Mouse (Mus musculus): Measurements from ENCODE around the gene Lrcol1. TPM values are rescaled to one million over a fixed set of nuclear protein-coding genes. Genes with fewer than 3 reads are reported as not detected.

Lrcol1 gene
- polyA plus RNA-seq, 1 experiment = not detected

DNA sequence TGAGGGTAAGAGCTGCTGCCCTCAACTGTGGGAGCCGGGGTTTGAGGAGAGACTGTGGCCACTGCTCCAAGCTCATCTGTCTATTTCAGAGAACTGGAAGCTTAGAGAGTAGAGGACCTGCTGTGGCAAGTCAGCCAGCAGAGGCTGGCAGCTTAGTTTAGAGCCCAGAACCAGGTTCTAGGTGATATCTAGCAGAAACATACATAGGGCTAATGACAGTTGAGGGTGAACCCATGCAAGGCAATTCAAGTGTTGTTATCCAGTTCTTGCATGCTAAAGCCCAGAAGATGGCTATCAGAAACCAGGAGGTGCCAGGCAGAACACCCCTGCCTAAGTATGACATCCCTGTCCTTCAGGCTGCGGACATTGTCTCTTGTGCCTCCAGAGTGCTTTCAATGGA, 58.0 kb downstream of the Lrcol1 start:
- TF ChIP-seq POLR2A (IDR thresholded peaks at IDR 0.05; ENCODE audit: extremely low read depth, insufficient read depth, low read length) (no peak), CTCF (IDR thresholded peaks at IDR 0.05; ENCODE audit: extremely low read depth, insufficient read depth, low read length) (no peak)
- Histone ChIP-seq H3K27ac (ENCODE audit: insufficient read depth, low read length) (no peak overlapping the region), H3K4me1 (ENCODE audit: control insufficient read depth, insufficient read depth, low read length) (peaks cover 8% of the 10 kb centered on the region), H3K4me3 (ENCODE audit: insufficient read depth, low read length) (no peak overlapping the region)

DNA sequence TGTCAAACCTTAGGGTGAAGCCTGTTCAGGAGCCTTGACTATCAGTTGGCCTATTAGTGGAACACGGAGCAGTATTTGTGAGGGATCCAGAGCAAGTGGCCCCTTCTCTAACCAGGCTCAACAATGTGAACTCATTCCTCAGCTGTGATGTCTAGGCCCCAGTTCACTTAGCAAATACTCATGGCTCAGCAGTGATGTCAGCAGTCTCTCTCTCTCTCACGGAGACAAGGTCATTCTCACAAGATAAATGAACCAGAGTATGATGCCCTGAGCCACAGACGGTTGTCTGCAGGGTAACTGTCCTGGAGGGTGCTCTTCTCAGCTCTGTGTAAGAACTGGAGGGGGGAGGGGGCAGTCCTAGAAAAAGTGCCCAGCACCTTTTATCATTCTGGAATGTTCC, 59.4 kb downstream of the Lrcol1 start:
- Histone ChIP-seq H3K4me3 (ENCODE audit: insufficient read depth, low read length) (no peak overlapping the region), H3K4me1 (ENCODE audit: control insufficient read depth, insufficient read depth, low read length) (peaks cover 8% of the 10 kb centered on the region), H3K27ac (ENCODE audit: insufficient read depth, low read length) (no peak overlapping the region)
- no peak for TF ChIP-seq CTCF (IDR thresholded peaks at IDR 0.05; ENCODE audit: extremely low read depth, insufficient read depth, low read length)
- TF ChIP-seq POLR2A (IDR thresholded peaks at IDR 0.05; ENCODE audit: extremely low read depth, insufficient read depth, low read length) = no peak

Other genes starting within 250 kb of the Lrcol1 start
- 18.6 and 20.3 TPM in 2 replicates for gene Plcxd1, start 244.8 kb upstream of the Lrcol1 start, polyA plus RNA-seq (2012; rRNA removed)
- 155 and 164 TPM in 2 replicates for gene Gtpbp6, start 236.5 kb upstream of the Lrcol1 start, polyA plus RNA-seq (2012; rRNA removed)
- gene Zfp605, start 234.6 kb upstream of the Lrcol1 start, polyA plus RNA-seq (2012; rRNA removed) = 6.8 and 6.9 TPM in 2 replicates
- gene Chfr, start 208.9 kb upstream of the Lrcol1 start, polyA plus RNA-seq (2012; rRNA removed) = 76.7 and 93.4 TPM in 2 replicates
- gene Golga3, start 168.0 kb upstream of the Lrcol1 start, polyA plus RNA-seq (2012; rRNA removed) = 19.6 and 20.6 TPM in 2 replicates
- gene Ankle2, start 113.7 kb upstream of the Lrcol1 start, polyA plus RNA-seq (2012; rRNA removed) = 16.8 and 17.5 TPM in 2 replicates
- gene Pgam5, start 74.8 kb upstream of the Lrcol1 start, polyA plus RNA-seq (2012; rRNA removed) = 45.6 and 47.0 TPM in 2 replicates
- 11.2 and 11.4 TPM in 2 replicates for gene Pxmp2, start 58.5 kb upstream of the Lrcol1 start, polyA plus RNA-seq (2012; rRNA removed)
- 1.6 TPM in 2 replicates for gene Pole, start 58.4 kb upstream of the Lrcol1 start, polyA plus RNA-seq (2012; rRNA removed)
- 0.21 TPM in 2 replicates for gene P2rx2, start 1.5 kb upstream of the Lrcol1 start, polyA plus RNA-seq (2012; rRNA removed)
- 42.9 and 44.5 TPM in 2 replicates for gene Fbrsl1, start 103.8 kb downstream of the Lrcol1 start, polyA plus RNA-seq (2012; rRNA removed)
- 107 and 110 TPM in 2 replicates for gene Galnt9, start 199.6 kb downstream of the Lrcol1 start, polyA plus RNA-seq (2012; rRNA removed)